Mouse (Mus musculus) megakaryocyte, embryonic 14.5 days (primary cell): ENCODE measurements around the gene Ice1. TPM values are rescaled to one million over a fixed set of nuclear protein-coding genes. Genes with fewer than 3 reads are reported as not detected.

Source experiments
- H3K27me3 ChIP-seq: replicated peaks from 2 replicates; pipeline ENCODE3; 2012; ENCODE audit warnings: inconsistent platforms
- H3K36me3 ChIP-seq: replicated peaks from 2 replicates; pipeline ENCODE3; 2012; ENCODE audit warnings: low read length, inconsistent platforms, mixed read lengths
- H3K4me1 ChIP-seq: 2 replicates; pipeline ENCODE4 v1.6.1; 2012; ENCODE audit warnings: inconsistent platforms
- H3K4me3 ChIP-seq: replicated peaks from 2 replicates; pipeline ENCODE3; 2012; ENCODE audit warnings: moderate library complexity, mild to moderate bottlenecking, inconsistent platforms
- H3K9me3 ChIP-seq: 2 replicates; pipeline ENCODE4 v1.6.1; 2012; ENCODE audit warnings: inconsistent platforms
- FLI1 ChIP-seq: IDR thresholded peaks from 2 replicates; pipeline ENCODE4 v1.6.1; 2012; ENCODE audit warnings: low read length, inconsistent platforms, mixed read lengths
- GATA1 ChIP-seq: IDR thresholded peaks from 3 replicates; pipeline ENCODE4 v1.6.1; 2012; ENCODE audit warnings: mixed read lengths, low read length, inconsistent platforms, borderline replicate concordance
- polyA plus RNA-seq: library from polyadenylated mRNA; stranded (reverse); fragments of >175 nt; gene quantifications from 2 replicates; pipeline ENCODE4 v1.2.3, GENCODE M21; 2012; ENCODE audit warnings: low replicate concordance; ENCODE audit not compliant: insufficient read depth

Ice1 gene
- polyA plus RNA-seq, 1 experiment, result 3.1 TPM

GRCm38 (mm10) chr13:70590248-70590762 is 47.1 kb downstream of the Ice1 start:
- TF ChIP-seq FLI1 (no peak), GATA1 (no peak)
- Histone ChIP-seq H3K4me3 (no peak overlapping the region), H3K27me3 (no peaks in the 10 kb centered on the region), H3K36me3 (peaks cover 100% of the 10 kb centered on the region), H3K9me3 (no peaks in the 10 kb centered on the region), H3K4me1 (no peaks in the 10 kb centered on the region)

DNA sequence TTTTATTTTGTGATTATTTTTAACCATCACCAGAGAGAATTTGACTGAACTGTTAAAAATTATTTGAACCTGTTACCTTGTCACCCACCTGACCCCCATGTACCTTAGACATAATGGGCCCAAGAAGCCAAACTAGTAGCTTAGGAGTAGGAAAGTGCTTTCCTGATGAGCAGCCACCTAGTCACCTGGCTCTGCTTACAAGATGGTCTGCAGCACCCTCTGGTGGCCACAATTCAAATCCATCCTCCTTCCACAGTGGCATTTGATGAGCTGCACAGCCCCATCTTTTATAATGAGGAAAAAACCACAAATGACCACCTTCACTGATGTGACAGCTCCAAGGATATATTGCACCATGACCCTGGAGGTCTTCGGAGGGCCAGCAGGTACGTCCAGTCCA is 50.5 kb downstream of the Ice1 start:
- no peaks in the 10 kb centered on the region for H3K9me3 ChIP-seq
- H3K36me3 ChIP-seq, result peaks cover 73% of the 10 kb centered on the region

GRCm38 (mm10) chr13:70582517-70582916 is 54.9 kb downstream of the Ice1 start:
- no peaks in the 10 kb centered on the region for H3K27me3 ChIP-seq
- TF ChIP-seq GATA1, result no peak
- TF ChIP-seq FLI1, result no peak
- no peak overlapping the region for H3K4me3 ChIP-seq
- no peaks in the 10 kb centered on the region for H3K4me1 ChIP-seq
- H3K9me3 ChIP-seq, result peaks cover 2% of the 10 kb centered on the region; the same call in 1 of the 2 replicates
- H3K36me3 ChIP-seq, result peaks cover 28% of the 10 kb centered on the region

More for the DNA sequence above, 50.5 kb downstream of the Ice1 start:
- H3K4me3 ChIP-seq, result no peak overlapping the region
- H3K4me1 ChIP-seq, result no peaks in the 10 kb centered on the region
- no peak for TF ChIP-seq GATA1
- TF ChIP-seq FLI1, result no peak
- H3K27me3 ChIP-seq, result no peaks in the 10 kb centered on the region

DNA sequence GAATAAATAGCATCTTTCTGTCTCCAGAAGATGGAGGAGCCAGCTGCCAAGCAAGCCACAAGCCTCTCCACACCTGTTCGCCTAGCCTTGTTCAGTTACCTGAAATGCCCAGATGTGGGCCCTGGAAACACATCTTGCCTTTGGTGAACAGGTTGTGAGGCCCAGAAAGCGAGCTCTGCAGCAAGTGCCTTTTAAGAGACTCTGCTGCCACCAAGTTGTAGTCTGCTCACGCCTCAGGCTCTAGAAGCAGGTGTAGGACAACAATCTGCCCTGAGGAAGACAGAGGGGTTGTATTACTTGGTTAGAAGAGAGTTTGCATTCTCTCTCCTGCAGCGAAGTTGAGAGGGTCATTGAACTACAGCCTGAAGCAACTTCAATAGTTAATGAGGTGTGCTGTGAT is 55.9 kb downstream of the Ice1 start:
- H3K4me3 ChIP-seq, result no peak overlapping the region
- no peaks in the 10 kb centered on the region for H3K4me1 ChIP-seq
- TF ChIP-seq FLI1 (no peak), GATA1 (no peak)
- peaks cover 18% of the 10 kb centered on the region for H3K36me3 ChIP-seq
- H3K27me3 ChIP-seq, result no peaks in the 10 kb centered on the region
- H3K9me3 ChIP-seq, result peaks cover 5% of the 10 kb centered on the region

DNA sequence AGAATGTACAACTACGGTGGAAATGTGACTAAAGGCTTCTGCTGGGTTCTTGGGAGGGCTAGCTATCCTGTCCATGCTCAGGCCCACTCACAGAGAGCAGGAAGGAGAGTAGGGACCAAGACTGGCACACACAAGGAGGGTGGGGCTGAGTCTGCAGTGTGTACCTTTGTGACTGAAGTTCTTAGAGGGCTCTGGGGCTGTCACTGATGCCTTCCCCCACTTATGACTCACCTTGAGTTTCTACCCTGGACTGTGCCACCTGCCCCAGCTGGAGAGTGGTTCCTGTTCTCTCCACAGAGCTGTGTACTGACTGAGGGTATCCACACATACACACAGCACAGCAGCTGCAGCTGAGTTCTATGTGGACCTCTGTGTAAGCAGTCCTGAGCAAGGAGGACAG is 63.2 kb downstream of the Ice1 start:
- no peaks in the 10 kb centered on the region for H3K36me3 ChIP-seq
- no peaks in the 10 kb centered on the region for H3K4me1 ChIP-seq
- no peaks in the 10 kb centered on the region for H3K27me3 ChIP-seq
- peaks cover 11% of the 10 kb centered on the region for H3K9me3 ChIP-seq
- no peak for TF ChIP-seq FLI1
- TF ChIP-seq GATA1, result no peak
- no peak overlapping the region for H3K4me3 ChIP-seq

DNA sequence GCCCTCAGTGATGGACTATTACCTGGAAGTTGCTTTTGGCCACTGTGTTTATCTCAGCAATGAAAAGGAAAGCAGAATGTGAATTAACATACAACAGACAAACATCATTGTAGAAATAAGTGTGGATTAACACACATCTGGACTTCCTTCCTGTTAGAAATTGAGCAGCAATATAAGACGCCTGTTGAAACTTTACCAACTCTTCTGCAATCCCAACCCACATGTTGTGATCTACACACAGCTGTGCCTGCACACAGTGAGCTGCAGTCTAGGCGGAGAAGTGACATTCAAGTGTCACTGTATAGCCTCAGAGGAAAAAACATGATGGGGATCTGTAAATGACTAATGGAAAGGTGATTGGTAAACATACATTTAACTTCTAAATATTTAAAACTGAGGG is 69.5 kb downstream of the Ice1 start:
- Histone ChIP-seq H3K27me3 (no peaks in the 10 kb centered on the region), H3K36me3 (no peaks in the 10 kb centered on the region), H3K9me3 (peaks cover 2% of the 10 kb centered on the region; the same call in 1 of the 2 replicates), H3K4me1 (no peaks in the 10 kb centered on the region), H3K4me3 (no peak overlapping the region)
- TF ChIP-seq GATA1 (no peak), FLI1 (no peak)

GRCm38 (mm10) chr13:70553456-70553855 is 84.0 kb downstream of the Ice1 start:
- Histone ChIP-seq H3K36me3 (no peaks in the 10 kb centered on the region), H3K9me3 (peaks cover 8% of the 10 kb centered on the region; the same call in 1 of the 2 replicates), H3K4me3 (no peak overlapping the region), H3K4me1 (no peaks in the 10 kb centered on the region), H3K27me3 (no peaks in the 10 kb centered on the region)
- no peak for TF ChIP-seq GATA1
- no peak for TF ChIP-seq FLI1

GRCm38 (mm10) chr13:70547457-70547856 is 90.0 kb downstream of the Ice1 start:
- Histone ChIP-seq H3K9me3 (peaks cover 8% of the 10 kb centered on the region; the same call in 1 of the 2 replicates), H3K36me3 (no peaks in the 10 kb centered on the region), H3K4me3 (no peak overlapping the region), H3K27me3 (no peaks in the 10 kb centered on the region), H3K4me1 (no peaks in the 10 kb centered on the region)
- TF ChIP-seq FLI1 (no peak), GATA1 (no peak)

GRCm38 (mm10) chr13:70545261-70545660 is 92.2 kb downstream of the Ice1 start:
- Histone ChIP-seq H3K9me3 (peaks cover 4% of the 10 kb centered on the region; the same call in 1 of the 2 replicates), H3K27me3 (no peaks in the 10 kb centered on the region), H3K4me1 (no peaks in the 10 kb centered on the region), H3K36me3 (no peaks in the 10 kb centered on the region), H3K4me3 (no peak overlapping the region)
- TF ChIP-seq GATA1 (no peak), FLI1 (no peak)

DNA sequence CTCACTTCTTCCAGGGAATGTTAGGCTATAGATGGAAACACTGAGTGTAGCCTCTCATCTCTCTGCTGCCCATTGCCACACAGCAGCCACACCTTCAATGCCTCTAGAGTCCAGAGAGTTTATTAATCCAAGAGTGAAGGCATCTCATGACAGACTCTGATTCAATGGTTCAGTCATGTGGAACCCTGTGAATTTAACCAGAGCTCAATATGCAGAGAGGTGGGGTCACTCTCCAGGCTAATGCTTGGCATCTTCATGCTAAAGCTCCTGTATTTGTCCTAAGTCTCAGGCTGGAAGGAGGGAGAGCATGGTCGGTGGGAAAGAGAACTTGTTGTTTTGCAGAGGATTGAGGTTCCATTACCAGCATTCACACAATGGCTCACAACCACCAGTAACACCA is 97.6 kb downstream of the Ice1 start:
- H3K4me1 ChIP-seq, result no peaks in the 10 kb centered on the region
- no peaks in the 10 kb centered on the region for H3K36me3 ChIP-seq
- H3K27me3 ChIP-seq, result no peaks in the 10 kb centered on the region
- no peak for TF ChIP-seq GATA1
- TF ChIP-seq FLI1, result no peak
- H3K4me3 ChIP-seq, result no peak overlapping the region
- H3K9me3 ChIP-seq, result peaks cover 15% of the 10 kb centered on the region

- H3K4me3 ChIP-seq, result no peak overlapping the region
- no peak for TF ChIP-seq FLI1
- H3K9me3 ChIP-seq, result peaks cover 45% of the 10 kb centered on the region
- no peaks in the 10 kb centered on the region for H3K27me3 ChIP-seq
- H3K36me3 ChIP-seq, result no peaks in the 10 kb centered on the region
- H3K4me1 ChIP-seq, result no peaks in the 10 kb centered on the region
These were observed 104.0 kb downstream of the Ice1 start for GRCm38 (mm10) chr13:70533412-70533811.
